ENCODE assay signal across 7 mouse cellular contexts in the genomic region with DNA sequence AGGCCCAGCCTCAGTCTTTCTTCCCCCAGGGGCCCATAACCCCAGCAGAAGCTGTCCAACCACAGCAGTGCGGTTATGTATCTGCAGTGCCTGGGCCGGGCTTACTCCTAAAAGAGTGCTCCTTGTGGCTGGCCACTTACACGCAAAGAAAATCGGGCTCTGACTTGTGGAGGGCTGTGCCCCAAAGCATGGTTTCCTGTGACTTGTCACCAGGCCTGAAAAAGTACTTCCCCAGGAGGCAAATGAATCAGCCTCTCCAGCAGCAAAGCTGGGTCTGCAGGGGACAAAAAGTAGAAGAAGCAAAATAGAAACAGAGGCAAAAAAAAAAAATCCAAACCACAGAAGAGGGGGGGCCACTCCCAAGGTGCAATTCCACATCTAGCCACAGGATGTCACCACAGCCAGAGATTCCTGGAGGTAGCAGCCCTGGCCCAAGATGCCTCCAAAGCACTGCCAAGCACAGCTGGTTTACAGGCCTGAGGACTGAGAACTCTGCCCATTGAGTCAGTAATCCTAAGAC. TPM values are rescaled to one million over a fixed set of nuclear protein-coding genes. Genes with fewer than 3 reads are reported as not detected.
DNase-seq lines count a peak whose midpoint lies in the region; ATAC-seq lines count a peak whose summit lies in the region.

No protein-coding gene starts in this region.

- H3K9ac ChIP-seq in forebrain, embryonic 14.5 days (ENCODE audit: low read length), result no peak overlapping the region
- H3K9ac ChIP-seq in hindbrain, embryonic 14.5 days, result no peak overlapping the region

- ATAC-seq in forebrain, embryonic 14.5 days, result no peak
- ATAC-seq in hindbrain, embryonic 14.5 days (ENCODE audit: low FRiP score), result no peak
- ATAC-seq in megakaryocyte progenitor cell, adult 5-6 weeks (replicated peaks; ENCODE audit: poor library complexity), result peak; percentile 82

- H3K4me3 ChIP-seq in forebrain, embryonic 14.5 days (ENCODE audit: low read depth, low read length), result no peak overlapping the region
- no peak overlapping the region for H3K4me3 ChIP-seq in hindbrain, embryonic 14.5 days (replicated peaks; ENCODE audit: low read length)

- no peaks in the 10 kb centered on the region for H3K4me1 ChIP-seq in forebrain, embryonic 14.5 days (ENCODE audit: control insufficient read depth, insufficient read depth, low read length)
- H3K4me1 ChIP-seq in hindbrain, embryonic 14.5 days (replicated peaks; ENCODE audit: control insufficient read depth, insufficient read depth, low read length), result no peaks in the 10 kb centered on the region

- H3K4me2 ChIP-seq in forebrain, embryonic 14.5 days (ENCODE audit: low read length), result no peak overlapping the region
- H3K4me2 ChIP-seq in hindbrain, embryonic 14.5 days (replicated peaks), result no peak overlapping the region

- H3K9me3 ChIP-seq in forebrain, embryonic 14.5 days (replicated peaks; ENCODE audit: control insufficient read depth, low read length), result no peaks in the 10 kb centered on the region
- no peaks in the 10 kb centered on the region for H3K9me3 ChIP-seq in hindbrain, embryonic 14.5 days (ENCODE audit: control insufficient read depth, low read length)

- no peaks in the 10 kb centered on the region for H3K27me3 ChIP-seq in forebrain, embryonic 14.5 days (replicated peaks; ENCODE audit: control insufficient read depth, insufficient read depth, low read length)
- no peaks in the 10 kb centered on the region for H3K27me3 ChIP-seq in hindbrain, embryonic 14.5 days (ENCODE audit: control insufficient read depth, insufficient read depth, low read length)

- no peak overlapping the region for H3K27ac ChIP-seq in forebrain, embryonic 14.5 days (ENCODE audit: low read depth, low read length)
- H3K27ac ChIP-seq in hindbrain, embryonic 14.5 days, result no peak overlapping the region

- DNase-seq in R1 (ENCODE audit: low read depth, low spot score), result peak; percentile 78
- DNase-seq in cerebellum, adult 11 months, result peak; percentile 39
- DNase-seq in forebrain, embryonic 14.5 days (ENCODE audit: low spot score), result peak; percentile 81
- DNase-seq in hindbrain, embryonic 14.5 days (ENCODE audit: low spot score), result peak; percentile 88
- peak; percentile 75 to 79 for DNase-seq in left cerebral cortex, adult 18-20 months (ENCODE audit: low spot score in 2 of 2)
- DNase-seq in right cerebral cortex, postnatal 14 days, result peak; percentile 80

- H3K36me3 ChIP-seq in forebrain, embryonic 14.5 days (ENCODE audit: control insufficient read depth, insufficient read depth, low read length), result no peaks in the 10 kb centered on the region
- H3K36me3 ChIP-seq in hindbrain, embryonic 14.5 days (replicated peaks; ENCODE audit: control insufficient read depth, insufficient read depth), result no peaks in the 10 kb centered on the region

- WGBS in forebrain, embryonic 14.5 days, result 38% methylated on average over 4 of the region's 4 CpGs
- WGBS in hindbrain, embryonic 14.5 days, result 45% methylated on average over 4 of the region's 4 CpGs

RNA-seq across cellular contexts. Expression of a gene that starts 18.9 kb away (rescaled TPM):
- 43.2 and 49.6 TPM in 2 replicates for polyA plus RNA-seq in forebrain, embryonic 14.5 days (2014; fragmentation: Nextera tagmentation; extraction: Ambion mirVana)
- 14.3 and 17.0 TPM in 2 replicates for polyA plus RNA-seq in hindbrain, embryonic 14.5 days (2014; fragmentation: Nextera tagmentation; extraction: Ambion mirVana)
- 1 to 10 TPM; 1.9 to 2.1 TPM for total RNA-seq in left cerebral cortex, adult 18-20 months (2021)
- 106 and 127 TPM in 2 replicates for total RNA-seq in megakaryocyte progenitor cell, adult 5-6 weeks (2015)
- 170 and 190 TPM in 2 replicates for total RNA-seq in megakaryocyte progenitor cell, adult 5-6 weeks (2017)

RNA-seq across cellular contexts. Expression of a gene that starts 51.1 kb away (rescaled TPM):
- 964 and 1,342 TPM in 2 replicates for polyA plus RNA-seq in forebrain, embryonic 14.5 days (2014; fragmentation: Nextera tagmentation; extraction: Ambion mirVana)
- 1,005 and 1,169 TPM in 2 replicates for polyA plus RNA-seq in hindbrain, embryonic 14.5 days (2014; fragmentation: Nextera tagmentation; extraction: Ambion mirVana)
- total RNA-seq in left cerebral cortex, adult 18-20 months (2021), result 1,000 to 10,000 TPM; 1,463 to 1,514 TPM
- 3,301 and 3,503 TPM in 2 replicates for total RNA-seq in megakaryocyte progenitor cell, adult 5-6 weeks (2015)
- total RNA-seq in megakaryocyte progenitor cell, adult 5-6 weeks (2017), result 5,104 and 5,789 TPM in 2 replicates

Comparison
In these comparisons a context has a peak if more than half of its experiments do, and no peak if none do; other contexts are left out.
1. RNA of a gene that starts 18.9 kb away (total RNA-seq): 106 to 190 TPM in megakaryocyte progenitor cell, adult 5-6 weeks; 1.9 to 2.1 TPM in left cerebral cortex, adult 18-20 months; every median in the first group is over 10 times any median in the second.
2. Peak in every context shown above with its lines, with median percentiles within 50 percentile points of each other: DNase-seq.